Mouse (Mus musculus): ENCODE data around the gene Noa1.

DNA sequence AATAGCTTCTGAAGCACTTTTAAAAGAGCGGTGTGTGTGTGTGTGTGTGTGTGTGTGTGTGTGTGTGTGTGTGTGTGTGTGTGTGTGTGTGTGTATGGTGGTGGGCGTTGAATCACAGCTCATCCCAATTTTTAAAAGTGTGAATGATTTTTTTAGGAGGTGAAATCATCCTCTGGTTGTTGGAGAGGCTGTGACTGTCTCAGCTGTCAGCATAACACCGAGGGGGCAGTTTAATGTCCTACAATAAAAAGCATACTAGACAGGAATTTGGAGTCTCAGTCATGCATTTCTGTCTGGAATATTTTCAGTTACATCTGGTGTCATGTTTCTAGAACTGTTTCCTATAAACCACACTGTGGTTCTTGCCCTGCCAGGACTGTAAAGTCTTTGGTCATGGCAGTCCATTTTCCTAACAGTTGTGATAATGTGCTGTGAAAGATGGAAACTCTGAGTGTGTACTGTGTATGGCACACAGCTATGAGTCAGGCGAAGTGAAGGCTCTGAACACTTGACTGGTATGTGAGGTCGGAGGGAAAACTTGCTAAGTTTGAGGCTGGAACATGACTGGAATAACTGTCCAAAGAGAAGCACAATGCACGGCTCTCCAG is 8.5 kb downstream of the Noa1 start:
- no peak for TF ChIP-seq POLR2A (IDR thresholded peaks at IDR 0.05; ENCODE audit: low read depth, low read length)
- TF ChIP-seq CTCF (IDR thresholded peaks at IDR 0.05; ENCODE audit: extremely low read depth, insufficient read length, insufficient replicate concordance, low read depth, low read length): no peak

All from small intestine, adult 2 months (tissue).